8 mouse cellular contexts compared by ENCODE assay signal in genomic region chr15:102669571-102669970, GRCm38 (mm10). TPM values are rescaled to one million over a fixed set of nuclear protein-coding genes. Genes with fewer than 3 reads are reported as not detected.
A peak's percentile ranks its signal among the peaks of the same experiment; 100 is the strongest.
DNase-seq lines count a peak whose midpoint lies in the region; ATAC-seq and TF ChIP-seq lines count a peak whose summit lies in the region.
"Had no signal": no experiment of that assay in that cellular context is flagged by ENCODE, and none has a peak within 500 bp of the region (broad histone marks: within the 10 kb centered on the region; RNA-seq: fewer than 3 reads in every experiment).

No protein-coding gene starts in this region.

- no peak for TF ChIP-seq POLR2A in embryonic fibroblast, embryonic 13.5 days (IDR thresholded peaks at IDR 0.05; ENCODE audit: low read depth, low read length)

- no peak for TF ChIP-seq CTCF in left cerebral cortex, adult 2 months (IDR thresholded peaks at IDR 0.05)
- TF ChIP-seq CTCF in embryonic fibroblast, embryonic 13.5 days (IDR thresholded peaks at IDR 0.05; ENCODE audit: borderline replicate concordance, insufficient read depth, low read length), result no peak
- no peak for TF ChIP-seq CTCF in midbrain, postnatal 0 days (IDR thresholded peaks at IDR 0.05)

- H3K9me3 ChIP-seq in intestine, embryonic 15.5 days, result no peaks in the 10 kb centered on the region
- no peaks in the 10 kb centered on the region for H3K9me3 ChIP-seq in midbrain, postnatal 0 days (ENCODE audit: low read length)

- peaks cover 7% of the 10 kb centered on the region for H3K4me1 ChIP-seq in embryonic fibroblast, embryonic 13.5 days (ENCODE audit: control insufficient read depth, insufficient read depth, low read length)
- peaks cover 12% of the 10 kb centered on the region; the same call in 1 of the 2 replicates for H3K4me1 ChIP-seq in intestine, embryonic 15.5 days (replicated peaks)
- 0 out of 2 replicates have a peak, but pooled peaks cover 5% of the 10 kb centered on the region for H3K4me1 ChIP-seq in midbrain, postnatal 0 days (ENCODE audit: insufficient read depth, low read length)

- 81% methylated on average over 8 of the region's 8 CpGs for WGBS in intestine, embryonic 15.5 days
- 87% methylated on average over 8 of the region's 8 CpGs for WGBS in midbrain, postnatal 0 days

- intact Hi-C loops in left cerebral cortex, adult 2 months (cut with DNase I), result no loop called here

- H3K36me3 ChIP-seq in intestine, embryonic 15.5 days, result peaks cover 8% of the 10 kb centered on the region
- peaks cover 10% of the 10 kb centered on the region for H3K36me3 ChIP-seq in midbrain, postnatal 0 days (ENCODE audit: insufficient read depth, low read length)

- H3K4me2 ChIP-seq in intestine, embryonic 15.5 days (replicated peaks), result peak overlapping the region; percentile 53
- peak overlapping the region; percentile 68; the same call in 1 of the 2 replicates for H3K4me2 ChIP-seq in midbrain, postnatal 0 days (ENCODE audit: low read depth, low read length, poor library complexity, severe bottlenecking)

- no peak overlapping the region for H3K27ac ChIP-seq in left cerebral cortex, adult 2 months
- H3K27ac ChIP-seq in embryonic fibroblast, embryonic 13.5 days (ENCODE audit: insufficient read depth, low read length), result no peak overlapping the region
- H3K27ac ChIP-seq in intestine, embryonic 15.5 days, result no peak overlapping the region
- H3K27ac ChIP-seq in midbrain, postnatal 0 days (ENCODE audit: low read depth, low read length), result no peak overlapping the region

- no peaks in the 10 kb centered on the region for H3K27me3 ChIP-seq in intestine, embryonic 15.5 days (replicated peaks)
- H3K27me3 ChIP-seq in midbrain, postnatal 0 days (ENCODE audit: insufficient read depth, low read length), result no peaks in the 10 kb centered on the region

- ATAC-seq in intestine, embryonic 15.5 days, result no peak
- no peak for ATAC-seq in midbrain, postnatal 0 days (ENCODE audit: low FRiP score)

- no peak for DNase-seq in left cerebral cortex, adult 2 months (ENCODE audit: extremely low spot score in 1 of 2, low spot score in 2 of 2)
- no peak for DNase-seq in left cerebral cortex, adult 9 months (ENCODE audit: low spot score in 2 of 2)
- DNase-seq in midbrain, postnatal 0 days (ENCODE audit: low spot score), result no peak
- DNase-seq in gastrocnemius, postnatal 10 days, result no peak
- DNase-seq in right cerebral cortex, postnatal 10 days (ENCODE audit: low spot score in 2 of 2), result no peak
- DNase-seq: adrenal gland, adult 2 months had no signal

- H3K4me3 ChIP-seq in left cerebral cortex, adult 2 months, result peak overlapping the region; percentile 94
- peak overlapping the region; percentile 4; the same call in 1 of the 2 replicates for H3K4me3 ChIP-seq in embryonic fibroblast, embryonic 13.5 days (ENCODE audit: insufficient read depth, low read length)
- no peak overlapping the region for H3K4me3 ChIP-seq in intestine, embryonic 15.5 days (replicated peaks)
- no peak overlapping the region for H3K4me3 ChIP-seq in midbrain, postnatal 0 days (ENCODE audit: low read depth, low read length)

- H3K9ac ChIP-seq in intestine, embryonic 15.5 days, result no peak overlapping the region
- H3K9ac ChIP-seq in midbrain, postnatal 0 days (replicated peaks; ENCODE audit: low read length, poor library complexity, severe bottlenecking), result 0 out of 2 replicates have a peak overlapping the region, but pooled peaks have one; percentile 8

RNA-seq across cellular contexts. Expression of gene Atp5g2, which starts 2.6 kb away (rescaled TPM):
- total RNA-seq in left cerebral cortex, adult 2 months (2021), result 10 to 100 TPM; 11.1 to 14.8 TPM
- 60.3 and 158 TPM in 2 replicates for polyA plus RNA-seq in embryonic fibroblast, embryonic 13.5 days (2011; ENCODE audit: insufficient read length, low read depth, missing spikeins)
- 68.2 and 73.2 TPM in 2 replicates for polyA plus RNA-seq in intestine, embryonic 15.5 days (2015; fragmentation: Nextera tagmentation; extraction: Ambion mirVana)
- total RNA-seq in midbrain, postnatal 0 days (2014; rRNA removed), result 187 and 348 TPM in 2 replicates
- 54.4 and 76.5 TPM in 2 replicates for polyA plus RNA-seq in midbrain, postnatal 0 days (2015; fragmentation: Nextera tagmentation; extraction: Ambion mirVana)
- total RNA-seq in gastrocnemius, postnatal 10 days (2021), result 10 to 100 TPM; 34.2 to 41.1 TPM

RNA-seq across cellular contexts. Expression of gene Atf7, which starts 44.3 kb away (rescaled TPM):
- 10 to 100 TPM; 35.3 to 39.2 TPM for total RNA-seq in left cerebral cortex, adult 2 months (2021)
- 64.8 and 68.7 TPM in 2 replicates for polyA plus RNA-seq in embryonic fibroblast, embryonic 13.5 days (2011; ENCODE audit: insufficient read length, low read depth, missing spikeins)
- 25.9 and 31.8 TPM in 2 replicates for polyA plus RNA-seq in intestine, embryonic 15.5 days (2015; fragmentation: Nextera tagmentation; extraction: Ambion mirVana)
- 16.8 and 18.6 TPM in 2 replicates for total RNA-seq in midbrain, postnatal 0 days (2014; rRNA removed)
- 7.5 and 10.9 TPM in 2 replicates for polyA plus RNA-seq in midbrain, postnatal 0 days (2015; fragmentation: Nextera tagmentation; extraction: Ambion mirVana)
- 10 to 100 TPM; 62.9 to 79.6 TPM for total RNA-seq in gastrocnemius, postnatal 10 days (2021)

RNA-seq across cellular contexts. Expression of gene Gm28047, which starts 44.7 kb away (rescaled TPM):
- total RNA-seq in left cerebral cortex, adult 2 months (2021), result 1 to 10 TPM in 1 of 2 experiments, not detected in 1; 2.1 TPM
- 2.0 TPM in 1 of 2 replicates, not detected in the other for polyA plus RNA-seq in embryonic fibroblast, embryonic 13.5 days (2011; ENCODE audit: insufficient read length, low read depth, missing spikeins)
- 0.57 TPM in 1 of 2 replicates, not detected in the other for polyA plus RNA-seq in intestine, embryonic 15.5 days (2015; fragmentation: Nextera tagmentation; extraction: Ambion mirVana)
- total RNA-seq in midbrain, postnatal 0 days (2014; rRNA removed), result not detected in 2 replicates
- not detected in 2 replicates for polyA plus RNA-seq in midbrain, postnatal 0 days (2015; fragmentation: Nextera tagmentation; extraction: Ambion mirVana)
- under 1 TPM in 1 of 2 experiments, not detected in 1; 0.56 TPM for total RNA-seq in gastrocnemius, postnatal 10 days (2021)
- polyA plus RNA-seq: adrenal gland, adult 2 months had no signal

RNA-seq across cellular contexts. Expression of gene Calcoco1, which starts 52.4 kb away (rescaled TPM):
- total RNA-seq in left cerebral cortex, adult 2 months (2021), result 10 to 100 TPM; 79.8 to 85.7 TPM
- polyA plus RNA-seq in embryonic fibroblast, embryonic 13.5 days (2011; ENCODE audit: insufficient read length, low read depth, missing spikeins), result 35.0 and 44.0 TPM in 2 replicates
- polyA plus RNA-seq in intestine, embryonic 15.5 days (2015; fragmentation: Nextera tagmentation; extraction: Ambion mirVana), result 27.7 and 28.5 TPM in 2 replicates
- 34.4 and 34.7 TPM in 2 replicates for total RNA-seq in midbrain, postnatal 0 days (2014; rRNA removed)
- polyA plus RNA-seq in midbrain, postnatal 0 days (2015; fragmentation: Nextera tagmentation; extraction: Ambion mirVana), result 27.1 and 27.2 TPM in 2 replicates
- 10 to 100 TPM; 45.0 to 51.1 TPM for total RNA-seq in gastrocnemius, postnatal 10 days (2021)

Comparison
In these comparisons a context has a peak if more than half of its experiments do, and no peak if none do; other contexts are left out.
1. H3K4me3 ChIP-seq: peak in left cerebral cortex, adult 2 months (single experiment) and embryonic fibroblast, embryonic 13.5 days (single experiment); none in intestine, embryonic 15.5 days (single experiment) and midbrain, postnatal 0 days (single experiment).